Mouse (Mus musculus) G1E (cell line): ENCODE measurements around the gene Ldhd.

Experiments
- CTCF ChIP-seq: IDR thresholded peaks from 2 replicates; pipeline ENCODE4 v1.5.1; 2012; ENCODE audit warnings: low read depth, low read length, inconsistent platforms, mixed read lengths
- GATA1 ChIP-seq: IDR thresholded peaks from 2 replicates; pipeline ENCODE4 v1.6.1; 2012; ENCODE audit warnings: borderline replicate concordance, low read length, inconsistent platforms, mixed read lengths
- GATA2 ChIP-seq: IDR thresholded peaks from 2 replicates; pipeline ENCODE4 v1.6.1; 2012; ENCODE audit warnings: low read depth, low read length, inconsistent platforms, borderline replicate concordance
- POLR2AphosphoS5 ChIP-seq: IDR thresholded peaks from 2 replicates; pipeline ENCODE4 v1.6.1; 2012; ENCODE audit warnings: low read depth, low read length, inconsistent platforms; ENCODE audit not compliant: insufficient replicate concordance
- TAL1 ChIP-seq: conservative IDR thresholded peaks from 2 replicates; pipeline ENCODE4 v1.6.1; 2012; ENCODE audit warnings: low read depth, low read length, inconsistent platforms, mixed read lengths

GRCm38 (mm10) chr8:111619936-111620335, 10.2 kb downstream of the Ldhd start:
- TF ChIP-seq CTCF (no peak), GATA1 (no peak), GATA2 (no peak), TAL1 (no peak), POLR2AphosphoS5 (no peak)
